Mouse (Mus musculus): ENCODE measurements at regions not wholly inside any gene's neighbourhood (a gene's known extent, or its start where the extent isn't known, plus 50 kb on each side); places are given as distances from the start of the nearest gene placed in this dataset.

- in situ Hi-C loops (cut with MboI, MseI) = loop anchor here (5.0 to 10.0 kb wide), 2 partner anchors 38 to 1215 kb away; no protein-coding TSS in a partner anchor
Measured at GRCm38 (mm10) chr13:32649982-32650381, 133.8 kb downstream of the Mylk4 start.

- in situ Hi-C loops (cut with MboI, MseI) = loop anchor here (10.0 kb wide), 1 partner anchor 1208 kb away; no protein-coding TSS in a partner anchor
Measured at GRCm38 (mm10) chr13:32643030-32643750, 140.6 kb downstream of the Mylk4 start.

GRCm38 (mm10) chr13:32640941-32641340, 142.8 kb downstream of the Mylk4 start:
- in situ Hi-C loops (cut with MboI, MseI) = loop anchor here (10.0 kb wide), 1 partner anchor 1206 kb away; no protein-coding TSS in a partner anchor

- in situ Hi-C loops (cut with MboI, MseI) = no loop called here
Measured at GRCm38 (mm10) chr13:32630122-32630732, 153.5 kb downstream of the Mylk4 start.

- in situ Hi-C loops (cut with MboI, MseI) = loop anchor here (5.0 kb wide), 1 partner anchor 33 kb away; no protein-coding TSS in a partner anchor
Measured at GRCm38 (mm10) chr13:32613916-32614315, 169.8 kb downstream of the Mylk4 start.

GRCm38 (mm10) chr13:32611551-32612295, 172.0 kb downstream of the Mylk4 start:
- in situ Hi-C loops (cut with MboI, MseI) = loop anchor here (5.0 kb wide), 1 partner anchor 36 kb away; no protein-coding TSS in a partner anchor

GRCm38 (mm10) chr13:32610970-32611369, 172.8 kb downstream of the Mylk4 start:
- in situ Hi-C loops (cut with MboI, MseI) = loop anchor here (5.0 kb wide), 1 partner anchor 36 kb away; no protein-coding TSS in a partner anchor

- in situ Hi-C loops (cut with MboI, MseI) = no loop called here
Measured at GRCm38 (mm10) chr13:32608413-32608812, 175.3 kb downstream of the Mylk4 start.

- in situ Hi-C loops (cut with MboI, MseI) = no loop called here
Measured at GRCm38 (mm10) chr13:32603925-32604590, 179.7 kb downstream of the Mylk4 start.

GRCm38 (mm10) chr13:32601315-32601714, 182.4 kb downstream of the Mylk4 start:
- in situ Hi-C loops (cut with MboI, MseI) = no loop called here

GRCm38 (mm10) chr13:32593611-32594010, 190.1 kb downstream of the Mylk4 start:
- in situ Hi-C loops (cut with MboI, MseI) = no loop called here

- in situ Hi-C loops (cut with MboI, MseI) = no loop called here
Measured at GRCm38 (mm10) chr13:32593131-32593530, 190.6 kb downstream of the Mylk4 start.

- in situ Hi-C loops (cut with MboI, MseI) = no loop called here
Measured at GRCm38 (mm10) chr13:32581598-32581997, 202.2 kb downstream of the Mylk4 start.

GRCm38 (mm10) chr13:32567850-32568249, 215.9 kb downstream of the Mylk4 start:
- in situ Hi-C loops (cut with MboI, MseI) = no loop called here

GRCm38 (mm10) chr13:32560666-32561065, 222.1 kb upstream of the Gmds start:
- in situ Hi-C loops (cut with MboI, MseI) = no loop called here

- in situ Hi-C loops (cut with MboI, MseI) = no loop called here
Measured at GRCm38 (mm10) chr13:32556396-32556795, 217.9 kb upstream of the Gmds start.

GRCm38 (mm10) chr13:32555064-32555463, 216.5 kb upstream of the Gmds start:
- in situ Hi-C loops (cut with MboI, MseI) = no loop called here

GRCm38 (mm10) chr13:32554601-32555000, 216.1 kb upstream of the Gmds start:
- in situ Hi-C loops (cut with MboI, MseI) = no loop called here

GRCm38 (mm10) chr13:32553136-32553535, 214.6 kb upstream of the Gmds start:
- in situ Hi-C loops (cut with MboI, MseI) = no loop called here

GRCm38 (mm10) chr13:32550113-32550512, 211.6 kb upstream of the Gmds start:
- in situ Hi-C loops (cut with MboI, MseI) = no loop called here

GRCm38 (mm10) chr13:32547126-32547525, 208.6 kb upstream of the Gmds start:
- in situ Hi-C loops (cut with MboI, MseI) = no loop called here
